Mouse (Mus musculus) 3T3-L1 (cell line): ENCODE measurements at regions not wholly inside any gene's neighbourhood (a gene's known extent, or its start where the extent isn't known, plus 50 kb on each side); places are given as distances from the start of the nearest gene placed in this dataset.

ENCODE experiments used
- DNase-seq: peaks from one replicate; pipeline ENCODE4 v3.0.0-alpha.2; 2015; ENCODE audit warnings: low read depth, low spot score

DNA sequence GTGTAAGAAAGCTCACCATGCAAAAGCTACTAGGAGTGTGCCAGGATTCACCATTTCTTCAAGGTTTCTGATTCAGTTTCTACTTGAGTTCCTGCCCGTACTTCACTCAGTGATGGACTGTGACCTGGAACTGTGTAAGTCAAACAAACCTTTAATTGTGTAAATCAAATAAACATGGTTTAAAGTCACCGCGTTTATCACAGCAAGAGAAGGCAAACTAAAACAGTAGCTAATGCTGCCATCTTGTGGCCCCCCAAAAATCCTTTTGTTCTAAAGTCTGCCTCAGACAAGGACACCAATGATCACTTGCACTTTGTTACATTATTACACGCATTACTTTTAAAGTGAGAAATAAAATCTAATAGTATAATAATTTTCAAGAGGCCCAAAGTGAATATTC is 63.6 kb upstream of the Dcx start:
- peak; percentile 58 for DNase-seq
